Mouse (Mus musculus) gastrocnemius, postnatal 14 days (tissue): Measurements from ENCODE around the gene Gpr26. TPM values are rescaled to one million over a fixed set of nuclear protein-coding genes. Genes with fewer than 3 reads are reported as not detected.

Source experiments
- DNase-seq: peaks from one replicate; pipeline ENCODE4 v3.0.0; 2021; ENCODE audit warnings: mixed read lengths
- intact Hi-C: fragments of 180-260 bp; cut with DNase I; formaldehyde crosslinking; loops from one replicate; pipeline ENCODE4 v1.15.1; 2025; ENCODE audit warnings: low total_unique reads
- total RNA-seq, 2 experiments: library from RNA; stranded (reverse); gene quantifications; 2 replicates each; pipeline ENCODE4 v1.2.3; 2021

Gene Gpr26
- total RNA-seq, 2 experiments from 2014 or later, result not detected

- intact Hi-C loops, result no loop called here
- no peak for DNase-seq
These were observed 48.9 kb downstream of the Gpr26 start for GRCm38 (mm10) chr7:132015193-132015592.

GRCm38 (mm10) chr7:132015933-132016332 lies 49.7 kb downstream of the Gpr26 start:
- DNase-seq, result no peak
- intact Hi-C loops, result no loop called here

DNA sequence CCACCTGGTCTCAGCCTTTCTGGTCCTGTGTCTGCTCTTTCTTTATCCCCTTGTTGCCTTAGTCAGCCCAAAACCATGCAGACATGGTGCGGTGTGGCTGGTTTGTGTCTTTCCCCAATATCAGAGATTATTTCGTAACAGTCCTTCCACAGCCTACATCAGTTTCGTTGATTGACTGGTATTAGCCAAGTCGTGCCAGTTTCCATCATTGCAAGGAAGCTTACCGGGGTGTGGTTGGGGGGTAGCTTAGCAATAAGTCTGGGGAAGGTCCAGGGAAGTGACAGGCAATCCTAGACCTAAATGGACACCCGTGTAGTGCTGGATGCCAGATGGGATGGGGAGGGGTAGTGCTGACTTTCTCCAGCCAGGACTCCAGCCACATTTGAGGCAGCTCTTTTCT lies 59.3 kb downstream of the Gpr26 start:
- no peak for DNase-seq
- intact Hi-C loops, result no loop called here

DNA sequence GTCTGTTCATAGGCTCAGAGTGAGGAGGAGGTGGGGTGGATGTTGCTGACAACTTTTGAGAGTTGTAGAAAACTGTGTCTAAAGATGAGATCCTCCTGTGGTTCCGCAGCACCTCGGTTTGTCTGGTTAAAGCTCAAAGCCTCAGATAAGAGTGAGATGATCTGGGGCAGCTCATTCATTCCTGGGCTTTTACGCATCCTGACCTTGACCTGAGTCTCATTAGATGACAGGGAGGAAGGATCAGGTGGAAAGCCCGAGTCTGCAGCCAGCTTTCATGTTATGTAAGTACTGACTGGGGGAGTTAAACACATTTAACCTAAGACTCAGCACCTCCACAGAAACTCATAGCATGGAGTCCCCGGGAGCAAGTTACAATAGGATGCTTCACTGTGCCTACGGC lies 60.4 kb downstream of the Gpr26 start:
- DNase-seq, result no peak
- intact Hi-C loops, result no loop called here

DNA sequence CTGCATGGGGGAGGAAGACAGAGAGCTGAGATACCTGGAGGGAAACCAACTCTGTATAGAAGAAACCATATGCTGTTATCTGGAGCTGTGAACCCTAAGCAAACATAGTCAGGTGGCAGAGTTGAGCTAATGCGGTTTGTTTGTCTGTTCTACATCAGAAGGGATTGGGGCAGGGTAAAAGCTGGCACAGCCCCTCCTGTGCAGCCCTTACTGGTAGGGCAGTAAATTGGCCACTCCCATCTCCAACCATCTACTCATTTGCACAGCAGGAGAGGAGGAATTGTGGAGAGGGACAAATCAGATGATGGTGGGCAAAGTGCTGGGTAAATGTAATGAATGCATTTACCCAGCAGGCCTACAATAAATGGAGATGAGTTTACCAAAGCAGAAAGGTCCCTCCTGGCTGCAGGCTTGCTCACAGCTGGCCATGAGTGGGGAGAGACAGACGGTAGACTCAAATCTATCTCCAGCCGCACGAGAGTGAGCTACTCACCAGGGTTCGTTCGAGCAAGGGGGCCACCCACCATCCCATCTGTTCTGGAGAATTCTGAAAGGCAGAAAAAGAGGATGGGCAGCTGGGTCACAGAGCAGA lies 65.8 kb downstream of the Gpr26 start:
- intact Hi-C loops, result no loop called here
- no peak for DNase-seq

Other genes starting within 250 kb of the Gpr26 start
- 10 to 100 TPM; 12.7 to 13.3 TPM for gene Cpxm2, start 188.3 kb downstream of the Gpr26 start, total RNA-seq